Mouse (Mus musculus) 3134 (cell line): Measurements from ENCODE around the gene Plekhg3.

Experiments
- DNase-seq: peaks from one replicate; pipeline ENCODE4 v3.0.0-alpha.2; 2011; ENCODE audit warnings: low spot score; ENCODE audit not compliant: insufficient read length; ENCODE audit errors: extremely low read depth

Plekhg3 gene

DNA sequence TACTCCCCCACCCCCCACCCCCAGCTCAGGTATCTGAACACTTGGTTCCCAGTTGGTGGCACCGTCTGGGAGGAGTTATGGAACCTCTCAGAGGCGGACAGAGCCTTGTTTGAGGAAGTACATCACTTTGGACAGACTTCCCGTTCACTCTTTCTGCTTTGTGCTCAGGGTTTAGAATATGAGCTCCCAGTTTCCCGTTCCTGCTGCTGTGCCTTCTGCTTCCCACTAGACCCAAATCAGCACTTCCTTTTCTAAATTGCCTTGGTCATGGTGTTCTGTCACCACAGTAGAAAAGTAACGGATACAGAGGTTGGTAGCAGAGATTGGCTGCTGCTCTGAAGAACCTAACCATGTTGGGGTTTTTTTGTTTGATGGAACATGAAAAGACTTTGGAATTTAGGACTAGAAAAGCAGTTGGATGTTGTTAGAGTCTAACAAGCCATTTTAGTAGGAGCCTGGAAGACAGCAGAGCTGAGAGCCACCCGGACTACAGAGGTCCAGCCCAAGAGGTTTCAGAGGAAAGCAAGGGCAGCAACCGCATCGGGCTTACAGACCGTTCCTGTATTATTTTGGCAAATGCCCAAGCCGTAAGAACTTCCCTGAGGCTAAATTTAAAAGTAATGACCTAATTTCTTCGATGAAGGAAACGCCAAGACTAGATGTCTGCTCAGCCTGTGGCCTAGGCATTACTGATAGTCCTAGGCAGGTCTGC, 84.3 kb downstream of the Plekhg3 start:
- no peak for DNase-seq

GRCm38 (mm10) chr12:76615580-76615937, 84.9 kb downstream of the Plekhg3 start:
- no peak for DNase-seq

GRCm38 (mm10) chr12:76618175-76618574, 87.5 kb downstream of the Plekhg3 start:
- DNase-seq = no peak

- no peak for DNase-seq
These were observed 89.2 kb downstream of the Plekhg3 start for GRCm38 (mm10) chr12:76619847-76620246.

GRCm38 (mm10) chr12:76623374-76623773, 92.7 kb downstream of the Plekhg3 start:
- no peak for DNase-seq
